Mouse (Mus musculus) layer of hippocampus, adult 9-10 months (tissue): ENCODE measurements around the gene Gstm4.
"Not testable (repeated sequence)": the region's sequence is repeated elsewhere in the genome, so short reads cannot be mapped to it uniquely, and the experiment has no call there.

Experiments
- DNase-seq: peaks from one replicate; pipeline ENCODE4 v3.0.0; 2022; ENCODE audit warnings: low spot score

Gene Gstm4

GRCm38 (mm10) chr3:108069231-108069870, 24.7 kb upstream of the Gstm4 start:
- DNase-seq: no peak

- no peak for DNase-seq
These were observed 24.1 kb upstream of the Gstm4 start for GRCm38 (mm10) chr3:108068826-108069225.

- DNase-seq: no peak
These were observed 22.8 kb upstream of the Gstm4 start for GRCm38 (mm10) chr3:108067370-108067934.

- no peak for DNase-seq
These were observed 20.9 kb upstream of the Gstm4 start for GRCm38 (mm10) chr3:108065551-108065950.

DNA sequence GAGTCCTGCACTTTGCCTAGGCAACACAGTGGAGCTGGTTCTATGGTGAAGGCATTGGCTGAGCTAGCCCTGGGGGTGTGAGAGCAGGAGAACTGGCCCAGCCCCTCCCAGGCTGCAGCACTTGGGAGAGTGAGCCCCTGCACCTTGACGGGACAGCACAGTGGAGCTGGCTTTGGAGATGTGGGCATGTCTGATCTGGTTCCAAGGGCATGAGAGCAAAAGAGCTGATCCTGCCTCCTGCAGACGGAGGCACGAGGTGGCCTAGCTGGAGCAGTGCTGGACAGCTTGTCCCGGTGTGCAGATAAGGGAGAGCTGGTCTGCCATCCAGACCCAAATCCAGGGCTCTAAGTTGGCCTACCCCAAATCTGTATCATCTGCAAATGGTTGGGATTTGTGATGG, 20.0 kb upstream of the Gstm4 start:
- DNase-seq: no peak

DNA sequence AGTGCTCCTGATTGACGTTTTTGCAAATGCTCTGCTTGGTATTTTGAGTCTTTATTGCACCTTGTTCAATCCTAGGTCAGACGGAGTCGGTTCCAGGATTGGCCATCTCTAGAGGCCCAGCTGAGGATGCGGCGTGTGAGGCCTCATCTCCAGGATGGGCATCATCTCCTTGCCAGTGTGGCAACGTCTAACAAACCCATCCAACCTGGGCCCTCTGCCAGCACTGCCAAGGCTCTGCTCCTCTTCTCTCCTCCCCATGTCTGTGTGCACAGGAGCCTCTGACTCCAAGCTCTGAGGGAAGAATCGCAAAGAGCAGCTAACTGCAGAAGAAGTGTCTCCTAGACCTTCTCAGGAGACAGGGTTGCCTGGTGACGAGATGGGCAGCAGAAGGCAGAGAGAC, 18.0 kb upstream of the Gstm4 start:
- DNase-seq: no peak

DNA sequence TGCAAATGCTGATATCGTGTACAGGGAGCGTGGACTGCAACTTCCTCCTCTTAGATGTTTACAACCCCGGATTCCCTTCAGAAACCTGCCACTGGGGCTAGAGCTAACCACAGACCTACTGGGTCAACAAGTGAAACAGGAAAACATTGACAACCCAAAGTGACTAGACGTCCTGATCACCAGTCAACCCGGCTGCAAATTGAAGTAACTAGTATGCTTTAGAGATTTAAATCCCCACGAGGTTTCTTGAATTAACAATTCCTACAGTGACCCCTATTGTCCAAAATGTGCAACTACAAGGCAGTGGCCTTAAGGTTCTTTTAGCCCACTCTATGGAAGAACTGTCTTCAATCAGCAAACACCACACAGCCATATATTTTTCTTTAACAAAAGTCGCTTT, 16.7 kb upstream of the Gstm4 start:
- peak; percentile 55 for DNase-seq

DNA sequence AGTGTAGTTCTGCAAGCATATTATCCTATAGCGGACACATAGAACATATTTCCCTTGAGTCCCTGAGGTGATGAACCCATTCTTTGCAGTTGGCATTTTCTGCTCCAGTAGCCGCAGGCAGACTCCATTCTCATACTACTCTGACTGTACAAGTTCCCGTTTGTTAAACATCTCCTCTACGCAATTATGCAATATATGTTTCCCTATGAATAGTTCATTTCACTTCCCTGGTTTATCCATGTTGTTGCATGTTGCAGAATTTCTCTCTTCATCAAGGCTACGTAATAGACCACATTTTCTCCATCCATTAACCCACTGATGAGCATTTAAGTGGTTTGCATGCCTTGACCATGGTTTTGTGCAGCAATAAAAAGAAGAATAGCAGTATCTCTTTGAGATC, 5.8 kb upstream of the Gstm4 start:
- DNase-seq: no peak

DNA sequence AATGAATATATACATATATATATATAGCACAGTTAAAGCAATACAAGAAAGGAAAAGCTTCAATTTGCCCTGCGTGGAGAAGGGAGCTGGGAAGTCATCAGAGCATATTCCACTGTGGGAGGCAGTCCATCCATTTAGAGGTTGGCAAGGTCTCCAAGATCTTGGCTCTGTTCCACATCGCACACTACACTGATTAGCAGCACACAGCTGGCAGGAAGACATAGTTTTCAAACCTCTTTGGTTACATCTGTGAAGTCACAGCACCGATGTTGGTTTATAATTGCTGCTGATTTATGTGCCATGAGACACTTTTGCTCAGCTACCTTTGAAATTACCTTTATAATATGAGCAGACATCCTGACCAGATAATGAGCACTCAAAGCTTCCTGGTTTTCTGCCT, 3.6 kb upstream of the Gstm4 start:
- no peak for DNase-seq

DNA sequence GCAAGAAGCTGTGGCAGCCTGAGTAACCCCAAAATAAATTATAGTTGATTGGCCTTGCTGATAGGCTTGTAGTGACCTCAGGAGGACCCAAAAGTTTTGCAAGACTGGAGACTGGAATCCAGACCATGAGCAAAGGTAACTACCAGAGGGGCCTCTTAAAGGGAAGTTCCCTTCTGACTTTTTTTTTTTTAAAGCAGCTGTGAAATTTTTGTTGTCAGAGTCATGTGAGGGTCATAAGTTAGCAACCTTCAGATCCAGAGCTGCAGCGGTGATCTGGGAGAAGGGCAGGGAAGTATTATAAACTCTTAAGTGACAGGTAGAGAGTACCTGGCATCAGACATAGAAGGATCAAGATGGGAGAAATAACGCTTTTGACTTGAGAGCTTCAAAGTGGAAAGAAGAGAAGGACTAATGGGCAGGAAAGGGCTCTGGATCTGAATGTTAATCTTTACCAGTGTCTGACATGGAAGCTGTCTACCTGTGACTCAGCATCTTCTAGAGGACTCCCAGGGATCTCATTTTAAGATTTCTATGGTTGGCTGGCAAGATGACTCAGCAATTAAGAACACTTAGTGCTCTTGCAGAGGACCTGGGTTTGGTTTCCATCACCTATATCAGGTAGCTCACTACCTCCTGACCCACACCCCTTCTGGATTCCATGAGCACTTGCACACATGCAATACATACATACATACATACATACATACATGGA, 2.4 kb upstream of the Gstm4 start:
- no peak for DNase-seq

GRCm38 (mm10) chr3:108033156-108033555, 11.5 kb downstream of the Gstm4 start:
- no peak for DNase-seq

DNA sequence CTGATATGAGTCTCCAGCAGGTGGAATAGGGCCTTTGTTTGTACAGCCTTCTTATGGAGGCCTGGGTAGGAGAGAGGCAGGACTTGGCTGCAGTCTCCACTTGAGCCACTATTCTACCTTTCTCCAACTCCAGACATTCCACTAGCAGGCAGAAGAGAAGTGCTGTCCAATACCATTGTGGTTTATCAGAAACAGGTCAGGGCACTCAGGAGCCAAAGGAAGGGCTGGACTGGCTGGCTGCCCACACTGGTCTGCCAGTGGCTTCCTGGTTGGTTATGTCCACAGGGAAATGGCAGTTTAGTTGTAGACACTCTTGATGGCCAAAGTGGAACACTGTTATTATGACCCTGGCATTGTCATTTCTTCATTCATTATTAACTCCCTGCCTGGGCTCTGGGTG, 12.6 kb downstream of the Gstm4 start:
- no peak for DNase-seq

DNA sequence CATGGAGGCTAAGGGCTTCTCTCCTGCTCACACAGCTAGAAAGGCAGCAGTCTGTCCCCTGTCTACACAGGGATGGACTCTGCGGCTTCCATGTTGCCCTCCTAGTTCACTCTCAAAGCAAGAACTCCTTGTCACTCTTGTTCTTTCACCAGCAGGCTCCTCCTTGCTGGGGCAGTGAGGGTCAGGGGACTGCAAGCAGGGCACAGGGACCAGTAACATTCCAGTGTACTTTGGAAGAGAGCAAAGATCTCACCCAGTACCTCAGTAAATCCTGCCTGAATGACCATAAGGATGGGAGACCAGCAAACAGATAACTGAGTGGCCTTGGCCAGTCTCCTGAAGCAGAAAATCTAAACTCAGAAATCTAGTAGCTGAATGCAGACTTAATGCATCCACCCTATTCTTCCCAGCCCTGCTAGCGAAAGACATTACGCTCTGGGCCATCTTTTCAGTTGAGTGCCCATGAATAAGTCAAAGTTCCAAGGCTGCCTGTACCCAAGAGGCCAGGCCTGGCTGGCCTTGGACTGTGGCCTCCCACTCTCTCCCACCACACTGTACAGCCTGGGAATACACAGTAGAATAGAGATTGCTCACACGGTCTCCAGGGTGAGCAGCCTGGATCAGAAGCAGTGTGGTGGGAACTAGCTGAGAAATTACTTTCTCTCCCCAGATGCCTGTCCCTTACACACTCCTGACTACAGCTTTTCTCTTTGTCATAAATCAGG, 15.9 kb downstream of the Gstm4 start:
- no peak for DNase-seq

GRCm38 (mm10) chr3:108026597-108026996, 18.1 kb downstream of the Gstm4 start:
- DNase-seq: no peak

DNA sequence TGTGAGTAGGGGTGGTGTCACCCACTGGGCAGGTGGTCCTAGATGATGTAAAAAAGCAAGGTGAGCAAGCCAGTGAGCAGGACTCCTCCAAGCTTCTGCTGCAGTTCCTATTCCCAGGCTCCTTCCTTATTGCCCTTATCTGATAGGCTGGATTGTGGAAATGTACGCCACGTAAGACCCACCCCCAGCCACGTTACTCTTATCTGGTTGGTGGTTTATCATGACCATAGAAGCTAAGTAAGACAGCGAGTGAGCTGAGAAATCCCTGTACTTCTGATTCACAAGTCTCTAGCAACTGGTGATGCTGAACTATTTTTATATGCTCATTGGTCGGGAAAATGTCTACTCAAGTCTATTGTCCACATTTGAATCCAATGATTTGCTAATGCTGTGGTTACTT, 18.6 kb downstream of the Gstm4 start:
- no peak for DNase-seq

GRCm38 (mm10) chr3:108025318-108025717, 19.4 kb downstream of the Gstm4 start:
- DNase-seq: no peak

DNA sequence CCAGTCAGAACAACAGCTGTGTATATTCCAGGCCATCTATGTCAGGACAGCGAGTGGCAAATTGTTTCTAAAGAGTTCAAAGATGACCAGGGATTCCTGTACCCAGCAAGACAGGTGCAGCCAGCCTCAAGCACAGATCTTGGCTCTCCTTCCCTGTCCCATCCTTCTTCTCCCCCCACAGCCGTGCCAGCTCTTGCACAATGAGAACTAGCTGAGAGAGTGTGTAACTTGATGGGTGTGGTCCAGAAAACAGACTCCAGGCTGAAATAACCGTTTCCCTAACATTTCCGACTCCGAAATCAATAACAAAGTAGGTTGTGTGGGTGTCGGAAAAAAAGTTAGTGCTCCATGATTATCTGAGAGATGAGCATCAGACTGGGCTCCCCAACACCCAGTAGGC, 22.0 kb downstream of the Gstm4 start:
- DNase-seq: no peak

DNA sequence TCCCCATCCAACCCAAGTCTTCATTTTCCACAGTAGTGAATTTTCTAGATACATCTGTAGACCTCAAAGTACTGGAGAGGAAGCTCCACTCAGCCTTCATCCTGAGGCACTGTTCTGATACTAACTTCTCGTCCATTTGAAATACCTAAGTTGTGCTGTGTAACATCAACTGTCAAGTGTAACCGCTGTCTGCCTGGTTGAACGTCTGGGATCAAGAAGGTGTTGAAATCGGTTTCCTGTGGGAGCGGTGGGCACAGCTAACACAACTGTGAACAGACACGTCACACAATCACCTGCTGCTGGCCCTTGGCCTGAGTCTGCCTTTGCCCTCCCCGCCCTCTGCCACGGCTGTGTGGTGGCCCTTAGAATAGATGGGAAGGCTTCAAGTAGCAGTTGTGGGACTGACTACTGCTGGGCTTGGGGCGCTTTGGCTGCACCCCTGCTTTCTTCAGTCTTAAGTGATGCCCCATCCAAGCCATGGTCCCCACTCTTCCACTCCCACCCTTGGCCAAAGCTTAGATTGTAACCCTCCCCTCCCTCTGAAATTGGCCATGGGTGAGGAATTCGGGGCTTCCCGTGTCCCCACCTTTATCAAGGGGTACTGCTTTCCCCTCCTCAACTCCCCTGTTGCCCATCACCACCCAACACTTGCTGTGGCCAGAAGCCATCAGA, 24.2 kb downstream of the Gstm4 start:
- DNase-seq: not testable (repeated sequence)

DNA sequence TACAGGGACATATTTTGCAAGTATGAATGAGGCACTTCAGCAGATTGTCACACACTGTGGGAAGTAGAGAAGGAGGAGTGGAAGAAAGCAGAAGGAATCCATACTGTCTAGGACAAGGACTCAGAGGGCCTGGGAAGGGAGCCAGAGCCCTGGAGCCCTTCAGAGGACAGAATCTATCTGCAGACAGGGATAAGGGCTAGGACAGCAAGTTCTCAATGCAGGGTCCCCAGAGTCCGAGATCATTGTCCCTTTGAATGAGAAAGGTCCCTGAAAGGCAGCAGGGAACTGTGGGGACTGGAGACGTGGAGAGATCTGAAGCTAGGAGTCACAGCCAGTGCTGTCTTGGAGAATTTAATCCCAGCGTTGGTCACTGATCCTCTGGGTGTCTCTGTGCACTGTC, 25.5 kb downstream of the Gstm4 start:
- not testable (repeated sequence) for DNase-seq

- no peak for DNase-seq
These were observed 26.4 kb downstream of the Gstm4 start for GRCm38 (mm10) chr3:108018190-108018820.

GRCm38 (mm10) chr3:108017473-108018189, 27.1 kb downstream of the Gstm4 start, which contains the start of gene Gstm1:
Gene Gstm1, minus strand, starts transcription at chr3:108017973.
- peak; percentile 85 for DNase-seq
